Mouse (Mus musculus): ENCODE measurements around the gene Slco6d1. TPM values are rescaled to one million over a fixed set of nuclear protein-coding genes. Genes with fewer than 3 reads are reported as not detected.

The Slco6d1 gene
- polyA plus RNA-seq, 1 experiment from 2014 or later, result not detected

DNA sequence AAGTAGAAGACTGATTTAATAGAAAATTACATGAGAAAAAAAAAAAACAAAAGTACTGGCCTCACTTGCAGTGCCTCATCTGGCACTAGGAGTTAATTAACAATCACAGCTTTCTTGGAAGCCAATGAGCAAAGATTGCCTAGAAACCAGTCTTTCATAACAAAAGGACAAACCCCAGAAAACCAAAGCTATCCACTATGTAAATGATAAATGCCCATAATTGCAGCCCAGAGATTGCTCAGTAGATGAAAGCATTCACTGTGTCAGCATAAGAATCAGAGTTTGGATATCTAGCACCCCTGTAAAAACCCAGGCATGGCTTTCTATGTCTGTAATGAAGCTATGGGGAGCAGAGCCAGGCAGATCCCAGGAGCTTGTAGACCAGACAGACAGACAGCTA, 144.8 kb downstream of the Slco6d1 start:
- Histone ChIP-seq H3K36me3 (replicated peaks) (no peaks in the 10 kb centered on the region), H3K4me1 (replicated peaks) (no peaks in the 10 kb centered on the region), H3K4me2 (no peak overlapping the region), H3K27ac (replicated peaks) (no peak overlapping the region), H3K9ac (no peak overlapping the region), H3K9me3 (replicated peaks) (no peaks in the 10 kb centered on the region), H3K27me3 (no peaks in the 10 kb centered on the region), H3K4me3 (replicated peaks) (no peak overlapping the region)
- no peak for ATAC-seq (ENCODE audit: insufficient read depth)

Small RNA genes within 50 kb of the gene (microRNA-seq; reads per million reads assigned to microRNA genes)
- not detected for gene Gm26134

All from liver, embryonic 15.5 days (tissue).